Mouse (Mus musculus): ENCODE measurements around the gene Etl4. TPM values are rescaled to one million over a fixed set of nuclear protein-coding genes. Genes with fewer than 3 reads are reported as not detected.

Etl4 gene
- total and polyA plus RNA-seq, 3 experiments = not detected

GRCm38 (mm10) chr2:19919190-19919589, 9.6 kb downstream of the Etl4 start:
- no peak overlapping the region for H3K4me3 ChIP-seq (ENCODE audit: control insufficient read depth in 1 of 2, insufficient read depth in 1 of 2, low read depth in 2 of 2, low read length in 2 of 2)
- no peaks in the 10 kb centered on the region for H3K27me3 ChIP-seq (ENCODE audit: control insufficient read depth in 1 of 2, insufficient read depth in 2 of 2, low read length in 2 of 2)
- H3K9me3 ChIP-seq (replicated peaks; ENCODE audit: insufficient read depth, low read length) = no peaks in the 10 kb centered on the region
- H3K9ac ChIP-seq (ENCODE audit: control insufficient read depth, low read depth, low read length, poor library complexity, severe bottlenecking) = no peak overlapping the region
- TF ChIP-seq ZC3H11A (IDR thresholded peaks at IDR 0.05; ENCODE audit: low read depth, low read length) = peak; percentile 15; the same call in 1 of the 2 replicates
- TF ChIP-seq POLR2A (IDR thresholded peaks at IDR 0.05; ENCODE audit: control insufficient read depth in 1 of 2, insufficient read depth in 1 of 2, low read depth in 1 of 2, low read length in 2 of 2, poor library complexity in 1 of 2) = no peak
- TF ChIP-seq BHLHE40 (IDR thresholded peaks at IDR 0.05; ENCODE audit: borderline replicate concordance, low read depth, low read length) = no peak
- TF ChIP-seq RAD21 (IDR thresholded peaks at IDR 0.05; ENCODE audit: low read depth, low read length) = peak; percentile 42
- TF ChIP-seq CTCF (IDR thresholded peaks at IDR 0.05 in 2 of 3, conservative IDR thresholded peaks at IDR 0.05 in 1 of 3; ENCODE audit: control insufficient read depth in 1 of 3, insufficient read depth in 1 of 3, low read depth in 2 of 3, low read length in 3 of 3, poor library complexity in 1 of 3, severe bottlenecking in 1 of 3) = peak; percentile 45 to 85 (median 63)
- peak; percentile 60 for TF ChIP-seq SMC3 (IDR thresholded peaks at IDR 0.05; ENCODE audit: low read depth, low read length)
- H3K79me2 ChIP-seq (ENCODE audit: control insufficient read depth, insufficient read depth, low read length, poor library complexity) = no peaks in the 10 kb centered on the region
- peak; percentile 43 for DNase-seq (ENCODE audit: low read depth, low spot score)
- no peaks in the 10 kb centered on the region for H3K4me1 ChIP-seq (ENCODE audit: control insufficient read depth in 1 of 2, insufficient read depth in 2 of 2, low read length in 2 of 2)
- H3K27ac ChIP-seq (ENCODE audit: control insufficient read depth, low read depth, low read length) = no peak overlapping the region
- no peaks in the 10 kb centered on the region for H3K36me3 ChIP-seq (ENCODE audit: control insufficient read depth in 1 of 2, insufficient read depth in 2 of 2, low read length in 2 of 2)

- no peaks in the 10 kb centered on the region for H3K4me1 ChIP-seq (ENCODE audit: control insufficient read depth in 1 of 2, insufficient read depth in 2 of 2, low read length in 2 of 2)
- TF ChIP-seq UBTF (IDR thresholded peaks at IDR 0.05; ENCODE audit: borderline replicate concordance, insufficient read depth, low read depth, low read length) (no peak), MXI1 (IDR thresholded peaks at IDR 0.05; ENCODE audit: low read depth, low read length) (no peak), SIN3A (IDR thresholded peaks at IDR 0.05; ENCODE audit: low read length) (no peak), POLR2AphosphoS2 (IDR thresholded peaks at IDR 0.05; ENCODE audit: low read length) (no peak), TCF12 (IDR thresholded peaks at IDR 0.05; ENCODE audit: low read depth, low read length) (no peak), ZNF384 (IDR thresholded peaks at IDR 0.05; ENCODE audit: low read depth, low read length) (no peak), E2F4 (IDR thresholded peaks at IDR 0.05; ENCODE audit: borderline replicate concordance, low read depth, low read length) (no peak), SMC3 (IDR thresholded peaks at IDR 0.05; ENCODE audit: low read depth, low read length) (no peak)
- no peak overlapping the region for H3K27ac ChIP-seq (ENCODE audit: control insufficient read depth, low read depth, low read length)
- no peaks in the 10 kb centered on the region for H3K27me3 ChIP-seq (ENCODE audit: control insufficient read depth in 1 of 2, insufficient read depth in 2 of 2, low read length in 2 of 2)
- H3K9me3 ChIP-seq (replicated peaks; ENCODE audit: insufficient read depth, low read length) = no peaks in the 10 kb centered on the region
- no peak for DNase-seq (ENCODE audit: low read depth, low spot score)
- no peak overlapping the region for H3K9ac ChIP-seq (ENCODE audit: control insufficient read depth, low read depth, low read length, poor library complexity, severe bottlenecking)
- H3K4me3 ChIP-seq (ENCODE audit: control insufficient read depth in 1 of 2, insufficient read depth in 1 of 2, low read depth in 2 of 2, low read length in 2 of 2) = no peak overlapping the region
- no peaks in the 10 kb centered on the region for H3K36me3 ChIP-seq (ENCODE audit: control insufficient read depth in 1 of 2, insufficient read depth in 2 of 2, low read length in 2 of 2)
- no peaks in the 10 kb centered on the region for H3K79me2 ChIP-seq (ENCODE audit: control insufficient read depth, insufficient read depth, low read length, poor library complexity)
Observed at GRCm38 (mm10) chr2:19930009-19930408, 20.4 kb downstream of the Etl4 start.

GRCm38 (mm10) chr2:19933836-19934235, 24.3 kb downstream of the Etl4 start:
- TF ChIP-seq HCFC1 (IDR thresholded peaks at IDR 0.05; ENCODE audit: low read depth, low read length) (no peak), MXI1 (IDR thresholded peaks at IDR 0.05; ENCODE audit: low read depth, low read length) (no peak), UBTF (IDR thresholded peaks at IDR 0.05; ENCODE audit: borderline replicate concordance, insufficient read depth, low read depth, low read length) (no peak), ELF1 (IDR thresholded peaks at IDR 0.05; ENCODE audit: low read depth, low read length) (no peak), USF1 (IDR thresholded peaks at IDR 0.05; ENCODE audit: low read depth, low read length) (no peak), CHD2 (IDR thresholded peaks at IDR 0.05; ENCODE audit: low read length) (no peak), ZC3H11A (IDR thresholded peaks at IDR 0.05; ENCODE audit: low read depth, low read length) (no peak), MAZ (IDR thresholded peaks at IDR 0.05; ENCODE audit: low read depth, low read length) (no peak), ZMIZ1 (IDR thresholded peaks at IDR 0.05; ENCODE audit: low read depth, low read length) (no peak), SIN3A (IDR thresholded peaks at IDR 0.05; ENCODE audit: low read length) (no peak), CHD1 (IDR thresholded peaks at IDR 0.05; ENCODE audit: low read depth, low read length) (no peak), SMC3 (IDR thresholded peaks at IDR 0.05; ENCODE audit: low read depth, low read length) (no peak), TCF12 (IDR thresholded peaks at IDR 0.05; ENCODE audit: low read depth, low read length) (no peak), ETS1 (IDR thresholded peaks at IDR 0.05; ENCODE audit: low read depth, low read length) (no peak), EP300 (IDR thresholded peaks at IDR 0.05; ENCODE audit: low read depth in 1 of 2, low read length in 2 of 2) (no peak), RCOR1 (IDR thresholded peaks at IDR 0.05; ENCODE audit: low read depth, low read length) (no peak), POLR2AphosphoS5 (IDR thresholded peaks at IDR 0.05; ENCODE audit: borderline replicate concordance, low read depth, low read length) (no peak), POLR2AphosphoS2 (IDR thresholded peaks at IDR 0.05; ENCODE audit: low read length) (no peak), NELFE (IDR thresholded peaks at IDR 0.05; ENCODE audit: low read depth, low read length) (no peak)
- Histone ChIP-seq H3K9ac (ENCODE audit: control insufficient read depth, low read depth, low read length, poor library complexity, severe bottlenecking) (no peak overlapping the region), H3K79me2 (ENCODE audit: control insufficient read depth, insufficient read depth, low read length, poor library complexity) (no peaks in the 10 kb centered on the region), H3K27ac (ENCODE audit: control insufficient read depth, low read depth, low read length) (no peak overlapping the region), H3K9me3 (replicated peaks; ENCODE audit: insufficient read depth, low read length) (no peaks in the 10 kb centered on the region), H3K27me3 (ENCODE audit: control insufficient read depth in 1 of 2, insufficient read depth in 2 of 2, low read length in 2 of 2) (no peaks in the 10 kb centered on the region), H3K4me1 (ENCODE audit: control insufficient read depth in 1 of 2, insufficient read depth in 2 of 2, low read length in 2 of 2) (no peaks in the 10 kb centered on the region), H3K4me3 (ENCODE audit: control insufficient read depth in 1 of 2, insufficient read depth in 1 of 2, low read depth in 2 of 2, low read length in 2 of 2) (no peak overlapping the region), H3K36me3 (ENCODE audit: control insufficient read depth in 1 of 2, insufficient read depth in 2 of 2, low read length in 2 of 2) (no peaks in the 10 kb centered on the region)
- DNase-seq (ENCODE audit: low read depth, low spot score) = no peak
